Mouse (Mus musculus) MEL (cell line): ENCODE measurements around the gene Fam131c. TPM values are rescaled to one million over a fixed set of nuclear protein-coding genes. Genes with fewer than 3 reads are reported as not detected.

Experiments
- DNase-seq: peaks from one replicate; pipeline ENCODE4 v3.0.0; 2011; ENCODE audit warnings: low read depth, low spot score
- H3K27ac ChIP-seq: 2 replicates; pipeline ENCODE4 v1.5.1; 2012; ENCODE audit warnings: low read depth, mild to moderate bottlenecking, control low read depth, low read length, moderate library complexity; ENCODE audit not compliant: control insufficient read depth
- H3K27me3 ChIP-seq, 2 experiments: fragments of 150-350 bp in 1 of 2; sonication (generic) in 1 of 2; 2 replicates each; pipeline ENCODE4 v1.6.1; 2012; ENCODE audit warnings: low read length in 2 of 2, mild to moderate bottlenecking in 2 of 2, improper control_type of control experiment in 1 of 2, moderate library complexity in 1 of 2; ENCODE audit not compliant: insufficient read depth in 2 of 2, control insufficient read depth in 1 of 2
- H3K36me3 ChIP-seq, 2 experiments: 2 replicates each; pipeline ENCODE4 v1.6.1; 2012 to 2014; ENCODE audit warnings: low read length in 2 of 2, improper control_type of control experiment in 1 of 2, inconsistent platforms in 1 of 2, mild to moderate bottlenecking in 1 of 2; ENCODE audit not compliant: insufficient read depth in 2 of 2, control insufficient read depth in 1 of 2
- H3K4me1 ChIP-seq, 2 experiments: fragments of 150-350 bp in 1 of 2; sonication (generic) in 1 of 2; 2 replicates each; pipeline ENCODE4 v1.6.1; 2012; ENCODE audit warnings: low read length in 2 of 2, improper control_type of control experiment in 1 of 2, mild to moderate bottlenecking in 1 of 2; ENCODE audit not compliant: insufficient read depth in 2 of 2, control insufficient read depth in 1 of 2
- H3K4me3 ChIP-seq, 2 experiments: fragments of 150-350 bp in 1 of 2; sonication (generic) in 1 of 2; 2 replicates each; pipeline ENCODE4 v1.5.1; 2012; ENCODE audit warnings: low read depth in 2 of 2, low read length in 2 of 2, mild to moderate bottlenecking in 2 of 2, moderate library complexity in 2 of 2, control low read depth in 1 of 2, improper control_type of control experiment in 1 of 2; ENCODE audit not compliant: control insufficient read depth in 1 of 2, insufficient read depth in 1 of 2
- H3K79me2 ChIP-seq: 2 replicates; pipeline ENCODE4 v1.6.1; 2012; ENCODE audit warnings: mild to moderate bottlenecking, low read length, moderate library complexity; ENCODE audit not compliant: control insufficient read depth, poor library complexity, insufficient read depth
- H3K9ac ChIP-seq: 2 replicates; pipeline ENCODE4 v1.6.1; 2012; ENCODE audit warnings: low read depth, mild to moderate bottlenecking, control low read depth, low read length, moderate library complexity; ENCODE audit not compliant: control insufficient read depth, poor library complexity, severe bottlenecking
- H3K9me3 ChIP-seq: fragments of 150-350 bp; sonication (generic); replicated peaks from 2 replicates; pipeline ENCODE4 v1.6.1; 2012; ENCODE audit warnings: mild to moderate bottlenecking, low read length, improper control_type of control experiment, moderate library complexity; ENCODE audit not compliant: insufficient read depth
- CHD1 ChIP-seq: IDR thresholded peaks from 2 replicates; pipeline ENCODE4 v1.6.1; 2012; ENCODE audit warnings: low read depth, mild to moderate bottlenecking, inconsistent platforms, low read length, improper control_type of control experiment
- CTCF ChIP-seq, 3 experiments: IDR thresholded peaks in 2 of 3; conservative IDR thresholded peaks in 1 of 3; 2 replicates each; pipeline ENCODE4 v1.5.1; 2011 to 2012; ENCODE audit warnings: low read length in 3 of 3, low read depth in 2 of 3, mild to moderate bottlenecking in 2 of 3, improper control_type of control experiment in 1 of 3, inconsistent platforms in 1 of 3, mixed read lengths in 1 of 3, moderate library complexity in 1 of 3; ENCODE audit not compliant: control insufficient read depth in 1 of 3, insufficient read depth in 1 of 3, poor library complexity in 1 of 3, severe bottlenecking in 1 of 3
- E2F4 ChIP-seq: IDR thresholded peaks from 2 replicates; pipeline ENCODE4 v1.6.1; 2011; ENCODE audit warnings: low read depth, low read length, improper control_type of control experiment, borderline replicate concordance
- ELF1 ChIP-seq: IDR thresholded peaks from 2 replicates; pipeline ENCODE4 v1.6.1; 2014; ENCODE audit warnings: low read depth, mild to moderate bottlenecking, inconsistent platforms, low read length, improper control_type of control experiment, moderate library complexity
- HCFC1 ChIP-seq: IDR thresholded peaks from 2 replicates; pipeline ENCODE4 v1.6.1; 2012; ENCODE audit warnings: low read depth, mild to moderate bottlenecking, inconsistent platforms, low read length, improper control_type of control experiment, moderate library complexity
- JUND ChIP-seq: IDR thresholded peaks from 2 replicates; pipeline ENCODE4 v1.6.1; 2011; ENCODE audit warnings: low read depth, mild to moderate bottlenecking, improper control_type of control experiment, low read length
- MAFK ChIP-seq: IDR thresholded peaks from 2 replicates; pipeline ENCODE4 v1.6.1; 2011; ENCODE audit warnings: low read depth, mild to moderate bottlenecking, low read length, improper control_type of control experiment, borderline replicate concordance
- MAX ChIP-seq: IDR thresholded peaks from 2 replicates; pipeline ENCODE4 v1.6.1; 2011; ENCODE audit warnings: low read length, improper control_type of control experiment
- MXI1 ChIP-seq: IDR thresholded peaks from 2 replicates; pipeline ENCODE4 v1.6.1; 2011; ENCODE audit warnings: mild to moderate bottlenecking, low read depth, low read length, improper control_type of control experiment
- MYB ChIP-seq: IDR thresholded peaks from 2 replicates; pipeline ENCODE4 v1.6.1; 2011; ENCODE audit warnings: mild to moderate bottlenecking, low read depth, low read length, improper control_type of control experiment
- MYC ChIP-seq: IDR thresholded peaks from 2 replicates; pipeline ENCODE4 v1.6.1; 2011; ENCODE audit warnings: low read depth, mild to moderate bottlenecking, low read length, improper control_type of control experiment, moderate library complexity
- NRF1 ChIP-seq: IDR thresholded peaks from 2 replicates; pipeline ENCODE4 v1.6.1; 2014; ENCODE audit warnings: low read depth, mild to moderate bottlenecking, inconsistent platforms, low read length, improper control_type of control experiment, moderate library complexity; ENCODE audit not compliant: poor library complexity, insufficient read depth, severe bottlenecking
- POLR2AphosphoS5 ChIP-seq: IDR thresholded peaks from 2 replicates; pipeline ENCODE4 v1.6.1; 2012; ENCODE audit warnings: low read depth, borderline replicate concordance, mild to moderate bottlenecking, inconsistent platforms, low read length, moderate library complexity, mixed read lengths
- SMC3 ChIP-seq: IDR thresholded peaks from 2 replicates; pipeline ENCODE4 v1.6.1; 2011; ENCODE audit warnings: low read depth, low read length, improper control_type of control experiment
- TAL1 ChIP-seq: IDR thresholded peaks from 2 replicates; pipeline ENCODE4 v1.6.1; 2012; ENCODE audit warnings: mild to moderate bottlenecking, inconsistent platforms, low read length, moderate library complexity, mixed read lengths
- TCF12 ChIP-seq: IDR thresholded peaks from 2 replicates; pipeline ENCODE4 v1.6.1; 2014; ENCODE audit warnings: low read depth, mild to moderate bottlenecking, inconsistent platforms, low read length, improper control_type of control experiment, moderate library complexity
- UBTF ChIP-seq: IDR thresholded peaks from 2 replicates; pipeline ENCODE4 v1.6.1; 2012; ENCODE audit warnings: low read depth, mild to moderate bottlenecking, inconsistent platforms, low read length, improper control_type of control experiment, moderate library complexity, borderline replicate concordance; ENCODE audit not compliant: insufficient read depth
- USF1 ChIP-seq: IDR thresholded peaks from 2 replicates; pipeline ENCODE4 v1.6.1; 2014; ENCODE audit warnings: low read depth, mild to moderate bottlenecking, inconsistent platforms, low read length, improper control_type of control experiment, moderate library complexity
- ZKSCAN1 ChIP-seq: IDR thresholded peaks from 2 replicates; pipeline ENCODE4 v1.6.1; 2012; ENCODE audit warnings: low read depth, mild to moderate bottlenecking, inconsistent platforms, low read length, improper control_type of control experiment, moderate library complexity
- ZMIZ1 ChIP-seq: IDR thresholded peaks from 2 replicates; pipeline ENCODE4 v1.6.1; 2012; ENCODE audit warnings: low read depth, mild to moderate bottlenecking, inconsistent platforms, low read length, improper control_type of control experiment, moderate library complexity
- polyA plus RNA-seq, 2 experiments: library from polyadenylated mRNA; stranded (reverse) in 1 of 2; unstranded in 1 of 2; fragments of >175 nt in 1 of 2; fragments of >200 nt in 1 of 2; gene quantifications; 2 replicates each; pipeline versions ENCODE4 v1.2.1 to v1.2.4; 2012; ENCODE audit warnings: low replicate concordance in 2 of 2, low read depth in 1 of 2; ENCODE audit not compliant: insufficient read length in 2 of 2, insufficient read depth in 1 of 2, missing spikeins in 1 of 2
- total RNA-seq: library from RNA; depleted of rRNA; stranded (reverse); fragments of 300-350 nt; gene quantifications from 2 replicates; pipeline ENCODE4 v1.2.3, GENCODE M21; 2012

Fam131c gene
- total and polyA plus RNA-seq, 3 experiments: not detected

- Histone ChIP-seq H3K79me2 (no peaks in the 10 kb centered on the region), H3K36me3 (no peaks in the 10 kb centered on the region), H3K27me3 (no peaks in the 10 kb centered on the region), H3K4me1 (no peaks in the 10 kb centered on the region), H3K9ac (no peak overlapping the region), H3K27ac (no peak overlapping the region), H3K9me3 (no peaks in the 10 kb centered on the region), H3K4me3 (no peak overlapping the region)
- no peak for DNase-seq
- TF ChIP-seq TCF12: no peak
- no peak for TF ChIP-seq NRF1
- TF ChIP-seq ZMIZ1: no peak
- TF ChIP-seq JUND: no peak
- TF ChIP-seq CTCF (IDR thresholded peaks at IDR 0.05 in 2 of 3, conservative IDR thresholded peaks at IDR 0.05 in 1 of 3; ENCODE audit: control insufficient read depth in 1 of 3, insufficient read depth in 1 of 3, low read depth in 2 of 3, low read length in 3 of 3, poor library complexity in 1 of 3, severe bottlenecking in 1 of 3): no peak
- TF ChIP-seq MYC: no peak
- TF ChIP-seq POLR2AphosphoS5: no peak
- no peak for TF ChIP-seq TAL1
- TF ChIP-seq MXI1: no peak
These were observed 19.4 kb upstream of the Fam131c start for GRCm38 (mm10) chr4:141348616-141349015.

GRCm38 (mm10) chr4:141350015-141350414, 18.0 kb upstream of the Fam131c start:
- Histone ChIP-seq H3K9ac (no peak overlapping the region), H3K36me3 (no peaks in the 10 kb centered on the region), H3K27me3 (no peaks in the 10 kb centered on the region), H3K9me3 (no peaks in the 10 kb centered on the region), H3K79me2 (no peaks in the 10 kb centered on the region), H3K4me1 (no peaks in the 10 kb centered on the region), H3K4me3 (no peak overlapping the region), H3K27ac (no peak overlapping the region)
- DNase-seq: no peak
- TF ChIP-seq MYC: no peak
- TF ChIP-seq ZKSCAN1: no peak
- TF ChIP-seq MAFK: no peak
- TF ChIP-seq JUND: no peak
- no peak for TF ChIP-seq HCFC1
- no peak for TF ChIP-seq CHD1
- TF ChIP-seq CTCF (IDR thresholded peaks at IDR 0.05 in 2 of 3, conservative IDR thresholded peaks at IDR 0.05 in 1 of 3; ENCODE audit: control insufficient read depth in 1 of 3, insufficient read depth in 1 of 3, low read depth in 2 of 3, low read length in 3 of 3, poor library complexity in 1 of 3, severe bottlenecking in 1 of 3): no peak
- TF ChIP-seq UBTF: no peak
- TF ChIP-seq MYB: no peak
- no peak for TF ChIP-seq ELF1
- no peak for TF ChIP-seq MAX
- no peak for TF ChIP-seq TAL1
- TF ChIP-seq E2F4: no peak
- TF ChIP-seq SMC3: no peak
- TF ChIP-seq USF1: no peak
